Mouse (Mus musculus): ENCODE data around the gene Tnnc2. TPM values are rescaled to one million over a fixed set of nuclear protein-coding genes. Genes with fewer than 3 reads are reported as not detected.

Tnnc2 gene
- 1.2 and 1.9 TPM in 2 replicates for polyA plus RNA-seq (2012; rRNA removed; ENCODE audit: low replicate concordance)

DNA sequence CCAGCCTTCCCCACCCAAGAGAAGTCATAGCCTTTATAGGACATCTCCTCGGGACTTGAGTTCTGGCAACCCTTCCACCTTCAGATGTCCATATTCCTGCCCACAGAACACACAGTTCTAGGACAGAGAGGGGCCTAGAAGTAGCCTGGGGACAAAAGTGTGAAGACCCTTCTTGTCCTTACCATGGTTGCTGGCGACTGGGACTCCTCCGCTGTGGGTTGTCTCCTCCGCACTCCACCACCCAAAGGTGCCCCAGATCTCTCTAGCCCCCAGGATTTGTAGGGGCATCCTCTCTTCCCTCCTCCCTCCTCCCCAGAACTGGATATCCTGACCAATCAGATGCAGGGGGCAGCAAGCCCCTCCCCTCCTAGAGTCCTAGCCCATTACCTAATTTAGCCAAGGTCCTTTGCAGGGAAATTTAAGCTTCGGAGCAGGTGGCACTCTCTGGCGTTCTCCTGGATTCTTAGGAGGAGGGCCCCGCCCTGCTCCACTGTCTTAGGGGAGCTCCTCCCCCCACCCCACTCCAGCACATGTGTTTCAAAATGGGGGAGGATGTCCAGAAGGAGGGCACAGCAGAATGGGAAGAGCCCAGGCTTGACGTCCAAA is at the start of gene Tnnc2:
TSS of gene Tnnc2 (minus strand) at position 487 of the 606 bp plus-strand sequence.

DNA sequence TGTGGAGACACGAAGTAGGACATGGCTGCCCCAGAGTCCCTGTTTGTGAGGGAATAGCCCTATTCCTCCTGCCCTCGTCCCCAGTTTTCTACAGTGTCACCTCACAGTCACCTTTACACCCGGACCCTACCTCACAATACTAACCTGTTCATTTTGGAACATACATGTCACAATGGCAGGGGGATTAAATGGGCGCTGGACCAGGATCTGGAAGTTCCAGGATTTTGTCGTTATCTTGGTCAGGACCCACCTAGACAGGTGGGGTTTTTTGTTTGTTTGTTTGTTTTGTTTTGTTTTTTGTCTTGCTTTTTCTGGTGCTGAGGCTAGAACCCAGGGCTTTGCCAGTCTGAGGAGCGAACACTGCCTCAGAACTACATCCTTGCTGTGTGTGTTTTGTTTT is 48.7 kb upstream of the Tnnc2 start, which contains the start of gene Spata25:
TSS of gene Spata25 (minus strand) at position 101 of the 400 bp plus-strand sequence.

DNA sequence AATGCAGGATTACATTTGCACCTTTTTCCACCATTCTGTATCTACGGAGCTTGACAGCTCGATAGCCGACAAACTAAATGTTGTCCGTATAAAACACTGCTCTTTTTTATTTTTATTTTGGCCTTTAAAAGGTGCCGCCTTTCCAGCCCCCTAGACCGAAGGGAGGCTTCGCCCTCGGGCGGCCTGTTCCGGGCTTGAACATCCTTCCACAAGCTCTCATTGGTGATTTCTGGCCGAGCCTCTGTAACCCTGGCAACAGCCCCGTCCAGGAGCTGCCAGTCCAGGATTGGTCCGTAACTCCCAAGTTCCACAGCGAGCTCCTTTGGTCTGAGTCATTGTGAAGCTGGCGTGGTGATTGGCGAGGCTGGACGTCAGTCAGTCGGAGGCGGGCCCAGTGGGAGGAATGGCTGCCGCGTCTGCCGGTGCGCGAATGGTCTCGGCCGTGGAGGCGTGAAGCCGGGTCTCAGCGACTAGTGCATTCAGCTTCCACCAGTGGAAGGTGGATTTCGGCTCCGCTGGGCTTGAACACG is 42.9 kb upstream of the Tnnc2 start, which contains the start of gene Zswim1:
TSS of gene Zswim1 (plus strand) at position 51 of the 530 bp plus-strand sequence.

DNA sequence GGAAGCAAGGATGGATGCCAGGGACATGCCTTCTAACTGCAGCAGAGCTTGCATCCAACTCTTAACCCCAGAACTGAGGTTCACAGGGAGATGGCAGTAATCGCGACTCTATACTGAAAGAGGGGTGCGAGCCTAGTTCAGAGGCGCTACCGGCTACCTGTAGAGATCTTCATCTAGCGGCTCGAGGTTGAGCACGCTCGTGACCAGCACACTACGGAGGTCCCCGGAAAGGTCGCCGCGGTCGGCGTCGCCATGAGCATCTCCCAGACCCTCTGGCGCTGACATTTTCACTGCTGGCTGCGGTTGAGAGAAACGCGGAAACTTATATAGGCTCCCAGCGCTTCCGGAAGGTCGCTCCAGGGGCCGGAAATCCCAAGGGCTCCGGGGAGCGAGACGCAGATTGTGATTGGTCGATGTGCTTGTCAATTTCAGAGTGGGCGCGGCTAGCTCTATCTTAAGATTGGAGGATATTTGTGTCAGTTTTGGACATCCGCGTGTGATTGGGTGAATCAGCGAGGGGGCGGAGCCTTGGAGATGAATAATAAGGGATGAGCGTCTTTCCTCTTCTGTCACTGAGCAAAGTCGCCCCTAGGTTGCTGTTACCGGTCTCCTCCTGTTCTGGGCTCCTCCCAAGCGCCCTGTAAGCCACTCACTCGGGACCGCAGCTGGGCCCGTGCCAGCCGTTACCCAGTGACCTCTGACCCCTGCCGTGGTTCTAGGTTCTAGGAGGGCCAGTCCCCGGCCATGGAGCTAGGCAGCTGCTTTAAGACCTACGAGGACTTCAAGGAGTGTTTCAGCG is 25.0 kb upstream of the Tnnc2 start, which contains the start of the genes Acot8 and Zswim3:
TSS of gene Acot8 (minus strand) at position 350 of the 799 bp plus-strand sequence.
TSS of gene Zswim3 (plus strand) at position 566 of the 799 bp plus-strand sequence.

DNA sequence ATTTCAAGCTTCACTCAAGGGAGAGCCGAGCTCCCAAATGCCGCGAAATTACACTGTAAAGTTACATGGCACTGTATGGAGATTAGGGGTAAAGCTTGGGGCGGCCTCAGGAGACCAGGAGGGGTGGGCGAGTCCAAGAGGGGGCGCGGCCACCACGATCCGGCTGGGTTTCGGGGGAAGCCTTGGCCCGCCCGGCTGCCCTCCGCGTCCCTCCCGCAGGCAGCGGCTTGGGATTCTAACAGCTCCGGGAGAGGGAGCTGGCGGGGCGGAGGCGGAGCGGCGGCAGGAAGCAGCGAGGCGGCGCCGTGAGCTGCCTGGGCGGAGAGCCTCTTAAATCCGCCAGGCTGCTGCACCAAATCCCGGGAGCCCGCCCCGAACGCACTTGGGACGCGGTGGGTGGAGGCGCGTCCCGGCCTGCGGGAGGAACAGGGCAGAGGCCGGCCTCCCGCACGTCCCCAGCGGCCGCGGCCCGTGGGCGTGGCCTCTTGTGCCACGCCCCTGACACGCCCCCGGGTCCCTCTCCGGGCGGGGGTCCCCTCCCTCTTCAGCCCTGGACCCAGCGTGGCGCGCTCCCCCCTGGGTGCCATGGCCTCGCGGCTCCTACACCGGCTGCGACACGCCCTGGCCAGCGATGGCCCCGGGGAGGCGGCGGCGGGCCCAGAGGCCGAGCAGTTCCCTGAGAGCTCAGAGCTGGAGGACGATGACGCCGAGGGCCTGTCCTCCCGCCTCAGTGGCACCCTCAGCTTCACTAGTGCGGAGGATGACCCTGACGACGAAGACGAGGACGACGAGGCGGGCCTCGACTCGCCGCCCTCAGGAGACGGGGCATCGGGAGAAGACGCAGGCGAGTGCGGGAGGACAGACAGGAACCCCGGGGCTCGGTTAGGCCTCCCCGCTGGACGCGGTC is 6.0 kb upstream of the Tnnc2 start, which contains the start of gene Snx21:
TSS of gene Snx21 (plus strand) at position 343 of the 907 bp plus-strand sequence.

DNA sequence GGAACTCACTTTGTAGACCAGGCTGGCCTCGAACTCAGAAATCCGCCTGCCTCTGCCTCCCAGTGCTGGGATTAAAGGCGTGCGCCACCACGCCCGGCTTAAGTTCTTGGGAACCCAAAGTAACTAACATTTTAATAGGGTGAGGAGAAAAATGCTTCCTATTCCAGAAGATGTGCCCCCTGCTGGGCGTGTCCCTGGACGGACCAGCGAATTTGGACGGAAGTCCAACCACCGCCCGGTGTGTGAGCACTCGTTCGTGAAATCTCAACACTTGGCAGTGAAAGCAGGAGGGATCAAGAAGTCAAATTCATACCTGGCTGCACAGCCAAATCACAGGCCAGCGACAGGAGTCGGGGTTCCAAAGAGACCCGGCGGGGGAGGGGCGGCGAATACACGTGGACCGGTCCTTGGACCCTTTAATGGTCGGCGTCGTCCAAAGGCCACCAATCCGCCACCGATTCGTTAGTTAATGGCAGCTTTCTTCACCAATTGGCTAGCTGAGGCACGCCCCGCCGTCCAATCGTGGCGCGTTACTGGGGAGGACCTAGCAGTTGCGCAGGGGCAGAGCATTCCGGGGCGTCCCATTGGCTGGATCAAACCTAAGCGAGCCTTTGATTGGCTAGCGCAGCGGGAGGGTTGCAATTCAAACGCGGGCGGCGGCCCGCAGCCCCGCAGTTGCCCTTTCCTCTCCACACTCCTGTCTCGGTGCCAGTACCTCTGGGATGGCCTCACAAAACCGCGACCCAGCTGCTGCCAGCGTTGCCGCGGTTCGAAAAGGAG is 10.3 kb downstream of the Tnnc2 start, which contains the start of gene Ube2c:
TSS of gene Ube2c (plus strand) at position 641 of the 780 bp plus-strand sequence.

DNA sequence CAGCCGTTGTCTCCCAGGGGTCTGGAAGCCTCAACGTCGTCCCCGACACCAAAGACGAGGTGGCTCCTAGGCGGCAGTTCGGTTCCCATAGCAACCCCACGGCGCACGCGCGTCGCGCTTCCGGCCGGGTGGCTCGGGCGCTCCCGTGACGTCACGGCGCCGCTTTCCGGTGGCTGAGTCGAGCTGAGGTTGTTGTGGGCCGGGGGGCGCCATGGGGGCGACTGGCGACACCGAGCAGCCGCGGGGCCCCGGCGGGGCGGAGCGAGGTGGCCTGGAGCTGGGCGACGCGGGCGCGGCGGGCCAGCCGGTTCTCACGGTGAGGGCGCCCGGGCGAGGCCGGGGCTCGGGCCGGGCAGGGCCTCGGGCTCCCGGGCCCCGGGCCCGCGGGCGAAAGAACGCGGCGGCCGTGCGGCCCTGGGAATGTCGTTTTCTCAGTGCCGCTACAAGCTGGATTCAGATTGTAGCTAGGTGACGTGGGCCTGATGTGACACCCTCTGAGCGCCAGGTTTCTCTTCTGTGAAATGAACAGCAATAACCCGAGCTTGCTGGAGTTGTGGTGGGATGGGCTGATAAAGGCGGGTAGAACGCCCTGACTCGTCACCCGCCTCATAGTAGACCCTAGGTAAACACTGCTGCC is 33.8 kb downstream of the Tnnc2 start, which contains the start of the genes Wfdc3 and Dnttip1:
TSS of gene Wfdc3 (minus strand) at position 89 of the 637 bp plus-strand sequence.
TSS of gene Dnttip1 (plus strand) at position 141 of the 637 bp plus-strand sequence.

Other genes starting within 250 kb of the Tnnc2 start
- 0.20 and 463 TPM in 2 replicates for gene Wfdc2, start 217.6 kb downstream of the Tnnc2 start, polyA plus RNA-seq (2012; rRNA removed; ENCODE audit: low replicate concordance)
- gene Spint3, start 206.5 kb downstream of the Tnnc2 start, polyA plus RNA-seq (2012; rRNA removed; ENCODE audit: low replicate concordance): 0.57 TPM in 1 of 2 replicates, not detected in the other
- 0.18 TPM in 1 of 2 replicates, not detected in the other for gene Wfdc6a, start 194.5 kb downstream of the Tnnc2 start, polyA plus RNA-seq (2012; rRNA removed; ENCODE audit: low replicate concordance)
- 0.98 TPM in 1 of 2 replicates, not detected in the other for gene Eppin, start 186.4 kb downstream of the Tnnc2 start, polyA plus RNA-seq (2012; rRNA removed; ENCODE audit: low replicate concordance)
- 0.24 TPM in 1 of 2 replicates, not detected in the other for gene Wfdc6b, start 166.4 kb downstream of the Tnnc2 start, polyA plus RNA-seq (2012; rRNA removed; ENCODE audit: low replicate concordance)
- 0.62 TPM in 1 of 2 replicates, not detected in the other for gene Wfdc8, start 166.3 kb downstream of the Tnnc2 start, polyA plus RNA-seq (2012; rRNA removed; ENCODE audit: low replicate concordance)
- 0.76 TPM in 1 of 2 replicates, not detected in the other for gene Wfdc16, start 141.2 kb downstream of the Tnnc2 start, polyA plus RNA-seq (2012; rRNA removed; ENCODE audit: low replicate concordance)
- 1.4 and 18.5 TPM in 2 replicates for gene Wfdc10, start 123.9 kb downstream of the Tnnc2 start, polyA plus RNA-seq (2012; rRNA removed; ENCODE audit: low replicate concordance)
- 0.30 TPM in 1 of 2 replicates, not detected in the other for gene Wfdc9, start 123.4 kb downstream of the Tnnc2 start, polyA plus RNA-seq (2012; rRNA removed; ENCODE audit: low replicate concordance)
- not detected in 2 replicates for gene Wfdc11, start 105.9 kb downstream of the Tnnc2 start, polyA plus RNA-seq (2012; rRNA removed; ENCODE audit: low replicate concordance)
- 0.11 and 2.3 TPM in 2 replicates for gene Wfdc13, start 94.9 kb downstream of the Tnnc2 start, polyA plus RNA-seq (2012; rRNA removed; ENCODE audit: low replicate concordance)
- not detected in 2 replicates for gene Spint4, start 81.5 kb downstream of the Tnnc2 start, polyA plus RNA-seq (2012; rRNA removed; ENCODE audit: low replicate concordance)
- not detected in 2 replicates for gene Spint5, start 64.7 kb downstream of the Tnnc2 start, polyA plus RNA-seq (2012; rRNA removed; ENCODE audit: low replicate concordance)
- gene Wfdc3, start 34.0 kb downstream of the Tnnc2 start, polyA plus RNA-seq (2012; rRNA removed; ENCODE audit: low replicate concordance): 0.32 and 2.2 TPM in 2 replicates
- gene Dnttip1, start 34.0 kb downstream of the Tnnc2 start, polyA plus RNA-seq (2012; rRNA removed; ENCODE audit: low replicate concordance): 17.5 and 56.8 TPM in 2 replicates
- gene Ube2c, start 10.1 kb downstream of the Tnnc2 start, polyA plus RNA-seq (2012; rRNA removed; ENCODE audit: low replicate concordance): 17.6 and 48.9 TPM in 2 replicates
- gene Snx21, start 5.9 kb upstream of the Tnnc2 start, polyA plus RNA-seq (2012; rRNA removed; ENCODE audit: low replicate concordance): 42.9 and 43.3 TPM in 2 replicates
- 34.8 and 35.5 TPM in 2 replicates for gene Acot8, start 24.9 kb upstream of the Tnnc2 start, polyA plus RNA-seq (2012; rRNA removed; ENCODE audit: low replicate concordance)
- gene Zswim3, start 25.1 kb upstream of the Tnnc2 start, polyA plus RNA-seq (2012; rRNA removed; ENCODE audit: low replicate concordance): 3.8 and 4.6 TPM in 2 replicates
- gene Zswim1, start 42.7 kb upstream of the Tnnc2 start, polyA plus RNA-seq (2012; rRNA removed; ENCODE audit: low replicate concordance): 10.9 and 14.6 TPM in 2 replicates
- gene Spata25, start 48.6 kb upstream of the Tnnc2 start, polyA plus RNA-seq (2012; rRNA removed; ENCODE audit: low replicate concordance): 0.16 and 0.33 TPM in 2 replicates
- 400 and 457 TPM in 2 replicates for gene Ctsa, start 52.9 kb upstream of the Tnnc2 start, polyA plus RNA-seq (2012; rRNA removed; ENCODE audit: low replicate concordance)
- 11.6 and 15.4 TPM in 2 replicates for gene Neurl2, start 53.5 kb upstream of the Tnnc2 start, polyA plus RNA-seq (2012; rRNA removed; ENCODE audit: low replicate concordance)
- gene Pltp, start 77.7 kb upstream of the Tnnc2 start, polyA plus RNA-seq (2012; rRNA removed; ENCODE audit: low replicate concordance): 463 and 530 TPM in 2 replicates
- 33.5 and 43.1 TPM in 2 replicates for gene Pcif1, start 99.3 kb upstream of the Tnnc2 start, polyA plus RNA-seq (2012; rRNA removed; ENCODE audit: low replicate concordance)
- gene Zfp335, start 131.8 kb upstream of the Tnnc2 start, polyA plus RNA-seq (2012; rRNA removed; ENCODE audit: low replicate concordance): 23.1 and 35.5 TPM in 2 replicates
- 7.3 and 28.2 TPM in 2 replicates for gene Mmp9, start 160.8 kb upstream of the Tnnc2 start, polyA plus RNA-seq (2012; rRNA removed; ENCODE audit: low replicate concordance)
- gene Slc12a5, start 180.8 kb upstream of the Tnnc2 start, polyA plus RNA-seq (2012; rRNA removed; ENCODE audit: low replicate concordance): 3.4 and 4.1 TPM in 2 replicates

Measured in subcutaneous adipose tissue, adult 2 months (tissue).